Mouse (Mus musculus): ENCODE data around the gene Cpsf2. TPM values are rescaled to one million over a fixed set of nuclear protein-coding genes. Genes with fewer than 3 reads are reported as not detected.
"Not testable (repeated sequence)": the region's sequence is repeated elsewhere in the genome, so short reads cannot be mapped to it uniquely, and the experiment has no call there.

The Cpsf2 gene
- total RNA-seq (2021), result 10 to 100 TPM; 20.3 to 20.9 TPM

DNA sequence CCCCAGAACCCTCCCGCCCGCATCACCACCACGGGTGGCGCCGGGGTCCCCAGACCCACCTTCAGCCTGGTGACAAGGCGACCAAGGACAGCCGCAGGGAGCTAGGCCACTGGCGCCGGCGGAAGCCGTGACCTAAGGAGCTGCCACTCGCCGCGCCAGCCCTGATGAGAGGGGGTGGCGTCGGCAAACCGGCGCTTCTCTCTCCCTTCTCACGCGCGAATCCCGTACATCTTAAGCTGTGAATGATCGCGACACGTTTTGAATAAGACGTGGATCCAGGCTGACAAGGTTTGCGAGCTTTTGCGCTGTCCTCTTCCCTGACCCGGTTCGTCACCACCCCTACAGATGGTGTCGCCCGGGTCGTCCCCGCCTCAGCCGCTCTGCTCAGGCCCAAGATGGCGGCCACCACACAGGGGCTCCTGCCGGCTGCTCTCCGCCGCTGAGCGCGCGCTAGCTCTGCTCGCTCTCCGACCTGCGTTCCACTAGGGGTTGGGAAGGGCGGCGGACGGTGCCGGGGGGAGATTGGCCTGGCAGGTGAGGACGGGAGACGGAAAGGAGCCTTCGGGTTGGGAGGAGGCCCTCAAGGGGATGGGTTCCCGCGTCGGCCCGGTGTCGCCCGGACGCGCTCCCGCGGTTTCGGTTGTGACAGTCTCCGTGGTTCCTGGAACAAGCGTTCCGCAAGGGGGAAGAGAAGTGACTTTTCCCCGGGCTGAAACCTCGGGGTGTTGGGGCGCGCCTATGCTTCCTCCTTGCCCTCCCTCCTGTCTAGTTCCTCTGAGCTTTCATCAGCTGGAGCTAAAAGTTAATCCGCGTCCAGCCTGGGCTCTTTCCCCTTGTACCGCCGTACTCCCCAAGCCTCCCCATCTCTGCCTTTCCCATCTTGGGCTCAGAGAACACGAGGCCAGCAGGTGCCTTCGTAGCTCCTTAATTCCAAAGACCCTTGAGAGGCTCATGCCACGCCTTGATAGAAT lies at the start of gene Cpsf2:
Cpsf2 (plus strand) TSS at position 388 of the 971 bp plus-strand sequence.
- intact Hi-C loops (cut with DNase I), result no loop called here
- peak; percentile 91 to 92 for DNase-seq

GRCm38 (mm10) chr12:101928423-101928822 lies 47.4 kb upstream of the Cpsf2 start:
- intact Hi-C loops (cut with DNase I), result no loop called here
- no peak for DNase-seq

GRCm38 (mm10) chr12:101935223-101935622 lies 40.6 kb upstream of the Cpsf2 start:
- intact Hi-C loops (cut with DNase I), result no loop called here
- no peak for DNase-seq

- intact Hi-C loops (cut with DNase I), result no loop called here
- DNase-seq, result no peak
Measured at GRCm38 (mm10) chr12:101937572-101937971, 38.2 kb upstream of the Cpsf2 start.

GRCm38 (mm10) chr12:101947986-101948385 lies 27.8 kb upstream of the Cpsf2 start:
- no peak for DNase-seq

GRCm38 (mm10) chr12:101948801-101949200 lies 27.0 kb upstream of the Cpsf2 start:
- DNase-seq, result no peak
- intact Hi-C loops (cut with DNase I), result no loop called here

More at GRCm38 (mm10) chr12:101947986-101948385, 27.8 kb upstream of the Cpsf2 start:
- intact Hi-C loops (cut with DNase I), result no loop called here

DNA sequence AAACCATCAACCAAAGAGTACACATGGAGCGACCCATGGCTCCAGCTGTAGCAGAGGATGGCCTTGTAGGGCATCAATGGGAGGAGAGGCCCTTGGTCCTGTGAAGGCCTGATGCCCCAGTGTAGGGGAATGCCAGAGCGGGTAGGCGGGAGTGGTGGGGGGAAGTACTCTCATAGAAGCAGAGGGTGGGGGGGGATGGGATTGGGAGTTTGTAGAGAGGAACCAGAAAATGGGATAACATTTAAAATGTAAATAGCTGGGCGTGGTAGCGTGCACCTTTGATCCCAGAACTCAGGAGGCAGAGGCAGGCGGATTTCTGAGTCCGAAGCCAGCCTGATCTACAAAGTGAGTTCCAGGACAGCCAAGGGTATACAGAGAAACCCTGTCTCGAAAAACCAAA lies 20.0 kb upstream of the Cpsf2 start:
- intact Hi-C loops (cut with DNase I), result loop anchor here (5.0 kb wide), 2 partner anchors 44 to 834 kb away; partner anchors contain the start of gene Trip11
- not testable (repeated sequence) for DNase-seq

DNA sequence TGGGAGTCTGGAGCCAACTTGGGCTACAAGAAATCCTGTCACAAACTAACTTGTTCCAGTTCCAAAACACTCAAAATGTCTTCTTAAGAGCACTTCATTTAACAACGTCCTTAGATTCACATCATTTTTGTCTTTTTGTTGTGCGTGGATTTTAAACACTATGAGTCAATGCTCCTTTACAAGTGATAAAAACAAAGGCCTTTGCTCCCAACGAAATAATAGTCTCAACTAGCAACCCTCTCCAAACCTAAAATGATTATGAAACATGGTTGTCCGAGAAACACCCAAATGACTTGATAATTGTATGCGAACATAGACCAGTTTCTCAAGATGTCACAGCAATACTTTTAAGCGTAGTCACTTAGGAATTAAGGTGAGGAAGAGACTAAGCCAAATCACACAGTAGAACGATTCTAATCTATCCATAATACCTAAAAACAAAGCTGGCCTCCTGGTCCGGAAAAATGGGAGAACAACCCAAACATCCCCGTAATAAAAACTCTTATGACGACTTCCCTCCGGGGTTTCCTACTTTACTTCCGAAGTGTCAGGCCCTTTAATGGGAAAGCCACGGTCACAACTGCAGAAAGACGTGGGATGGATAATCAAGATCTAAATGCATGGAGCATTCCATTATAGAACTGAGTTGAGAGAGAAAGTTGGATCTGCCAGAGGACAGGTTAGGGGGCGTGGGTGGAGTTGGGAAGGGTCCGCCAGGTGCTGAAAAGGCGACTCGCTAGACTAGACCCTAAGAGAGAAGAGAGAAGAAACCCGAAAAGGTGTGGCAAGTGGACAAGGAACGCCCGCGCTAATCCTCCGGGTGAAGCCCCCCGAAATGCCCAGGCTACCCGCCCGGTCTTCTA lies 18.5 kb upstream of the Cpsf2 start:
- intact Hi-C loops (cut with DNase I), result loop anchor here (5.0 kb wide), 2 partner anchors 45 to 835 kb away; partner anchors contain the start of gene Trip11

GRCm38 (mm10) chr12:101957942-101958544 lies 17.7 kb upstream of the Cpsf2 start, which contains the start of gene Atxn3:
TSS of gene Atxn3 (minus strand) at chr12:101958246.
- peak; percentile 98 for DNase-seq
- intact Hi-C loops (cut with DNase I), result loop anchor here (5.0 kb wide), 2 partner anchors 46 to 836 kb away; partner anchors contain the start of gene Trip11

More for the DNA sequence above, 18.5 kb upstream of the Cpsf2 start:
- no peak for DNase-seq

- intact Hi-C loops (cut with DNase I), result loop anchor here (5.0 kb wide), 2 partner anchors 46 to 836 kb away; partner anchors contain the start of gene Trip11
- DNase-seq, result no peak
Measured at GRCm38 (mm10) chr12:101958556-101958955, 17.2 kb upstream of the Cpsf2 start.

GRCm38 (mm10) chr12:101958960-101959780 lies 16.6 kb upstream of the Cpsf2 start:
- intact Hi-C loops (cut with DNase I), result loop anchor here (5.0 kb wide), 2 partner anchors 47 to 837 kb away; partner anchors contain the start of gene Trip11

DNA sequence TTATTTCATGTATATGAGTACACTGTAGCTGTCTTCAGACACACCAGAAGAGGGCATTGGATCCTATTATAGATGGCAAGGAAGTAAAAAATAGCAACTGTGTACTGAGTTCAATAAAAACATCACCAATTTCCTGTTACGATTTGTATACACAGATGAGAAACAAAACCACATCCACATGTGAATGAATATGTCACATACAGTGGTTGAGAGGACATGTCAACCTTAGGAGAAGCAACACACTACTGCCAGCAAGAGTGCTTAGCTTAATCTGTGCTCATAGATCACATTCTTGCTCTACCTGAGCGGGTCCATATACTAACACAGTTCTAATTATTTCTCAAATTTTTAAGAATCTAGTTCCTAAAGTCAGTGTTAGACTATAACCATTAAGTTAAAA lies 4.5 kb upstream of the Cpsf2 start:
- DNase-seq, result no peak
- intact Hi-C loops (cut with DNase I), result no loop called here

More at GRCm38 (mm10) chr12:101958960-101959780, 16.6 kb upstream of the Cpsf2 start:
- not testable (repeated sequence) for DNase-seq

- intact Hi-C loops (cut with DNase I), result no loop called here
- DNase-seq, result no peak
Measured at GRCm38 (mm10) chr12:101972230-101972629, 3.6 kb upstream of the Cpsf2 start.

DNA sequence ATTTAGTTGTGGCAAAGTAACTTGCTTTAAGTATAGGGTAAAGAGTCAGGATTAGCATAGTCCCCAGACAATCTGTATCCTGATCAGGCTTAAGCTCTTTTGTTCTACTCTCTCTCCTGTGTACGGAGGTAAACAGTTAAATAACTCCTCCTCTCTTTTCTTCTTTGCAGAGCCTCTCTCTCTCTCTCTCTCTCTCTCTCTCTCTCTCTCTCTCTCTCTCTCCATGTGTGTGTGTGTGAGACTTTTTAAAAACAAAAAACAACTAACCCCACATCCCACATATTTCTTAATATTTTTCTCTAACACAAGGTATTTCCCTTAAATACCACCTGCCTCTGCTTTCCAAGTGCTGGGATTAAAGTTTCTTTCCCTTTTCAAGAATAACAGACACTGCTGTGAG lies 1.2 kb upstream of the Cpsf2 start:
- intact Hi-C loops (cut with DNase I), result no loop called here
- no peak for DNase-seq

GRCm38 (mm10) chr12:101975167-101975600 lies 604 bp upstream of the Cpsf2 start:
- no peak for DNase-seq
- intact Hi-C loops (cut with DNase I), result no loop called here

DNA sequence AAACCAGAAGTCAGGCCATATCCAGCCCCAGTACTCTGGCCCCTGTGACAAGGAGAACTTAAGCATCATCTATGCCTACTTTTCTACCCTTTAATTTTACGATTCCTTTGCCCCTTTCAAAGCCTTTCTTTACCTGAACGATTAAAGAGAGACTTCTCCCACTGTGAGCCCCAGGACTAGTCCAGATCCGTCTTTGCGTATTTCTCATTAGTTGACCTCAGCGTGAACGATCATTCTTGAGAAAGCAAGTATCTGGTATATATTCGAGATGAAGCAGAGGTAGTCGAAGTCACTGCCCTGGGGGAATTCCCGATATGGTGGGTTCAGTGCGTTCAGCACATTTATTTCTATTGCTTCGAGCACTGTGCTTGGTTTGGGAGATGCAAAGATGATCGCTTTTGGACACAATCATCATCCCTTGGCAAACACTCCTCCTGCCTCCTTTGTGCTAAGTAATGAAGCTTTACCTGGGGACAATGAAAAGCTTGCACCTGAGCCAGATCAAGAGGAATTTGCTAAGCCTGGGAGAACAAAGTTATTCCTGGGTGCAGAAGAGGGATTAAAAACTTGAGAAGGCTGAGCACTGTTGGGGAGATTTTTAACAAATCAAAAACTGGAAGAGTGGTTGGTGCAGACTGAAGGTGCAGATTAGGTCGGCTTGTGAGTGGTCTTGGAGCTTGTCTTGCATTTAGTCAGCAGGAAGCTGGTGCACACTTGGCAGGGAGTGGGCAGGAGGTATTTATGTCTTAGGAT lies 1.0 kb downstream of the Cpsf2 start:
- DNase-seq, result no peak
- intact Hi-C loops (cut with DNase I), result no loop called here

- intact Hi-C loops (cut with DNase I), result no loop called here
- no peak for DNase-seq
Measured at GRCm38 (mm10) chr12:101977404-101977915, 1.7 kb downstream of the Cpsf2 start.

- intact Hi-C loops (cut with DNase I), result no loop called here
- DNase-seq, result no peak
Measured at GRCm38 (mm10) chr12:101978162-101978561, 2.4 kb downstream of the Cpsf2 start.

Measured in heart, postnatal 10 days (tissue).